Comparison of ENCODE assay signal across 8 mouse cellular contexts in the genomic region with DNA sequence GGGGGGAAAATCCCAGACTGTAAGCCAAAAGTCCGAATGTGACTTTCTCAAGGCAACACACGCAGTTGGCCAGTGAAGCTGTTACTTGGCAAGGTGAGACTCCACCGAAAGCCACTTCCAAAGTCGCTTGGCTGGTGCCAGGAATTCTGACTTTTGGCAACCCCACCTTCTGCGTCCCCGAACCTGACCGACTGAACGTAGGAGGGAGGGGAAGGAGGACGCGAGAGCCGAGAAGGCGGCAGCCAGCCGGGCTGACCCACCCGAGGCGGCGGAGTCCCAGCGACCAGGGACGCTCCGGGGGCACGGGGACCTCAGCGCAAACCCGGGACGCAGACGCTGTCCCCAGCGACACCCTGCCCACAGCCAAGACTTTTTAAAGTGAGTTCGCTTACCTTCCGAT.
A peak's percentile ranks its signal among the peaks of the same experiment; 100 is the strongest.
DNase-seq lines count a peak whose midpoint lies in the region; ATAC-seq lines count a peak whose summit lies in the region.

No protein-coding gene starts in this region.

- peak; percentile 56 for DNase-seq in 3T3-L1 (ENCODE audit: low read depth, low spot score)
- DNase-seq in adrenal gland, adult 2 months, result peak; percentile 56
- DNase-seq in heart, postnatal 14 days, result peak; percentile 76 to 79
- DNase-seq in kidney, postnatal 4 days, result peak; percentile 59 to 72
- DNase-seq in thymus, postnatal 25 days, result no peak
- DNase-seq in layer of hippocampus, adult 9-10 months (ENCODE audit: low spot score), result no peak

- H3K27ac ChIP-seq in forebrain, embryonic 12.5 days, result no peak overlapping the region
- peak overlapping the region; percentile 49; the same call in 1 of the 2 replicates for H3K27ac ChIP-seq in midbrain, embryonic 12.5 days (replicated peaks)

- no peak for ATAC-seq in forebrain, embryonic 12.5 days (ENCODE audit: low FRiP score)
- peak; percentile 45; the same call in 1 of the 2 replicates for ATAC-seq in midbrain, embryonic 12.5 days (ENCODE audit: low FRiP score, low read depth)

- H3K9me3 ChIP-seq in forebrain, embryonic 12.5 days, result no peaks in the 10 kb centered on the region
- no peaks in the 10 kb centered on the region for H3K9me3 ChIP-seq in midbrain, embryonic 12.5 days

- WGBS in forebrain, embryonic 12.5 days, result under 1% methylated on average over 27 of the region's 27 CpGs
- WGBS in midbrain, embryonic 12.5 days, result 0% methylated on average over 27 of the region's 27 CpGs

- peaks cover 19% of the 10 kb centered on the region for H3K27me3 ChIP-seq in forebrain, embryonic 12.5 days
- peaks cover 3% of the 10 kb centered on the region for H3K27me3 ChIP-seq in midbrain, embryonic 12.5 days

- H3K4me1 ChIP-seq in forebrain, embryonic 12.5 days, result peaks cover 22% of the 10 kb centered on the region
- H3K4me1 ChIP-seq in midbrain, embryonic 12.5 days, result peaks cover 24% of the 10 kb centered on the region

- intact Hi-C loops in heart, postnatal 14 days (cut with DNase I), result loop anchor here (10.0 kb wide), 6 partner anchors 93 to 353 kb away; no protein-coding TSS in a partner anchor

- peak overlapping the region; percentile 89 for H3K4me2 ChIP-seq in forebrain, embryonic 12.5 days
- peak overlapping the region; percentile 91 for H3K4me2 ChIP-seq in midbrain, embryonic 12.5 days (replicated peaks)

- H3K9ac ChIP-seq in forebrain, embryonic 12.5 days, result peak overlapping the region; percentile 52
- H3K9ac ChIP-seq in midbrain, embryonic 12.5 days (replicated peaks), result peak overlapping the region; percentile 66

- H3K4me3 ChIP-seq in forebrain, embryonic 12.5 days (replicated peaks), result peak overlapping the region; percentile 48
- H3K4me3 ChIP-seq in midbrain, embryonic 12.5 days, result peak overlapping the region; percentile 56

- no peaks in the 10 kb centered on the region for H3K36me3 ChIP-seq in forebrain, embryonic 12.5 days (replicated peaks)
- no peaks in the 10 kb centered on the region for H3K36me3 ChIP-seq in midbrain, embryonic 12.5 days

Comparison
In these comparisons a context has a peak if more than half of its experiments do, and no peak if none do; other contexts are left out.
1. DNase-seq: peak in 3T3-L1 (single experiment), adrenal gland, adult 2 months (single experiment), heart, postnatal 14 days (2 of 2) and kidney, postnatal 4 days (2 of 2); none in thymus, postnatal 25 days (single experiment) and layer of hippocampus, adult 9-10 months (single experiment).